Comparison of ENCODE assay signal across 15 mouse cellular contexts in genomic region chr17:78223988-78224387, GRCm38 (mm10). TPM values are rescaled to one million over a fixed set of nuclear protein-coding genes. Genes with fewer than 3 reads are reported as not detected.
A peak's percentile ranks its signal among the peaks of the same experiment; 100 is the strongest.
DNase-seq lines count a peak whose midpoint lies in the region; ATAC-seq lines count a peak whose summit lies in the region.
"Had no signal": no experiment of that assay in that cellular context is flagged by ENCODE, and none has a peak within 500 bp of the region (broad histone marks: within the 10 kb centered on the region; RNA-seq: fewer than 3 reads in every experiment).

No protein-coding gene starts in this region.

- H3K9ac ChIP-seq in kidney, embryonic 14.5 days (ENCODE audit: low read depth, low read length): no peak overlapping the region
- H3K9ac ChIP-seq in embryonic facial prominence, embryonic 14.5 days (ENCODE audit: low read depth, low read length): no peak overlapping the region
- H3K9ac ChIP-seq in hindbrain, embryonic 14.5 days: no peak overlapping the region
- 0 out of 2 replicates have a peak overlapping the region, but pooled peaks have one; percentile 10 for H3K9ac ChIP-seq in neural tube, embryonic 13.5 days
- H3K9ac ChIP-seq: heart, embryonic 15.5 days; limb, embryonic 15.5 days had no signal

- H3K36me3 ChIP-seq in kidney, embryonic 14.5 days (ENCODE audit: control insufficient read depth, insufficient read depth, low read length): no peaks in the 10 kb centered on the region
- H3K36me3 ChIP-seq in embryonic facial prominence, embryonic 14.5 days (ENCODE audit: control insufficient read depth, insufficient read depth, low read length): no peaks in the 10 kb centered on the region
- no peaks in the 10 kb centered on the region for H3K36me3 ChIP-seq in hindbrain, embryonic 14.5 days (replicated peaks; ENCODE audit: control insufficient read depth, insufficient read depth)
- no peaks in the 10 kb centered on the region for H3K36me3 ChIP-seq in neural tube, embryonic 13.5 days
- H3K36me3 ChIP-seq: heart, embryonic 15.5 days; limb, embryonic 15.5 days had no signal

- no peak for DNase-seq in kidney, adult 9 months
- peak; percentile 66 for DNase-seq in embryonic facial prominence, embryonic 14.5 days (ENCODE audit: low spot score)
- peak; percentile 53 for DNase-seq in hindbrain, embryonic 14.5 days (ENCODE audit: low spot score)
- no peak for DNase-seq in spleen, postnatal 4 days (ENCODE audit: low spot score in 2 of 2)
- no peak for DNase-seq in urinary bladder, postnatal 25 days (ENCODE audit: low spot score)
- DNase-seq: cerebellum, postnatal 25 days; gastrocnemius, postnatal 25 days; layer of hippocampus, adult 9-11 months had no signal

- no peak overlapping the region for H3K27ac ChIP-seq in kidney, embryonic 14.5 days (ENCODE audit: low read depth, low read length)
- no peak overlapping the region for H3K27ac ChIP-seq in embryonic facial prominence, embryonic 14.5 days (replicated peaks; ENCODE audit: low read depth, low read length)
- no peak overlapping the region for H3K27ac ChIP-seq in hindbrain, embryonic 14.5 days
- peak overlapping the region; percentile 64 for H3K27ac ChIP-seq in neural tube, embryonic 13.5 days (replicated peaks)
- H3K27ac ChIP-seq: heart, embryonic 15.5 days; limb, embryonic 15.5 days had no signal

- no peak overlapping the region for H3K4me2 ChIP-seq in kidney, embryonic 14.5 days (replicated peaks; ENCODE audit: low read depth, low read length)
- H3K4me2 ChIP-seq in embryonic facial prominence, embryonic 14.5 days (ENCODE audit: low read depth, low read length): no peak overlapping the region
- H3K4me2 ChIP-seq in hindbrain, embryonic 14.5 days (replicated peaks): peak overlapping the region; percentile 6; the same call in 1 of the 2 replicates
- peak overlapping the region; percentile 36 for H3K4me2 ChIP-seq in neural tube, embryonic 13.5 days
- H3K4me2 ChIP-seq: heart, embryonic 15.5 days; limb, embryonic 15.5 days had no signal

- ATAC-seq in kidney, embryonic 14.5 days (ENCODE audit: low FRiP score, low TSS enrichment): peak; percentile 58; the same call in 1 of the 2 replicates
- peak; percentile 77; the same call in 1 of the 2 replicates for ATAC-seq in embryonic facial prominence, embryonic 14.5 days (ENCODE audit: low read depth)
- ATAC-seq in hindbrain, embryonic 14.5 days (ENCODE audit: low FRiP score): peak; percentile 47; the same call in 1 of the 2 replicates
- ATAC-seq in neural tube, embryonic 13.5 days (ENCODE audit: low read depth): peak; percentile 83
- ATAC-seq: intestine, embryonic 16.5 days; lung, postnatal 0 days had no signal

- no peak overlapping the region for H3K4me3 ChIP-seq in kidney, embryonic 14.5 days (ENCODE audit: low read length)
- H3K4me3 ChIP-seq in embryonic facial prominence, embryonic 14.5 days (ENCODE audit: low read depth, low read length): no peak overlapping the region
- no peak overlapping the region for H3K4me3 ChIP-seq in hindbrain, embryonic 14.5 days (replicated peaks; ENCODE audit: low read length)
- H3K4me3 ChIP-seq in neural tube, embryonic 13.5 days: 0 out of 2 replicates have a peak overlapping the region, but pooled peaks have one; percentile 9
- H3K4me3 ChIP-seq: erythroblast, embryonic 14.5 days; heart, embryonic 15.5 days; limb, embryonic 15.5 days had no signal

- no peaks in the 10 kb centered on the region for H3K9me3 ChIP-seq in kidney, embryonic 14.5 days (ENCODE audit: control insufficient read depth, low read length)
- no peaks in the 10 kb centered on the region for H3K9me3 ChIP-seq in embryonic facial prominence, embryonic 14.5 days (ENCODE audit: control insufficient read depth, low read length)
- no peaks in the 10 kb centered on the region for H3K9me3 ChIP-seq in hindbrain, embryonic 14.5 days (ENCODE audit: control insufficient read depth, low read length)
- no peaks in the 10 kb centered on the region for H3K9me3 ChIP-seq in neural tube, embryonic 13.5 days
- H3K9me3 ChIP-seq: heart, embryonic 15.5 days; limb, embryonic 15.5 days had no signal

- 14% methylated on average over 10 of the region's 10 CpGs for WGBS in kidney, embryonic 14.5 days
- 59% methylated on average over 10 of the region's 10 CpGs for WGBS in embryonic facial prominence, embryonic 14.5 days
- 45% methylated on average over 10 of the region's 10 CpGs for WGBS in hindbrain, embryonic 14.5 days
- 10% methylated on average over 10 of the region's 10 CpGs for WGBS in neural tube, embryonic 13.5 days

- no peaks in the 10 kb centered on the region for H3K27me3 ChIP-seq in kidney, embryonic 14.5 days (ENCODE audit: control insufficient read depth, insufficient read depth, low read length)
- no peaks in the 10 kb centered on the region for H3K27me3 ChIP-seq in embryonic facial prominence, embryonic 14.5 days (replicated peaks; ENCODE audit: control insufficient read depth, insufficient read depth, low read length)
- H3K27me3 ChIP-seq in hindbrain, embryonic 14.5 days (ENCODE audit: control insufficient read depth, insufficient read depth, low read length): no peaks in the 10 kb centered on the region
- H3K27me3 ChIP-seq in neural tube, embryonic 13.5 days: no peaks in the 10 kb centered on the region
- H3K27me3 ChIP-seq: heart, embryonic 15.5 days; limb, embryonic 15.5 days had no signal

- peaks cover 25% of the 10 kb centered on the region for H3K4me1 ChIP-seq in kidney, embryonic 14.5 days (ENCODE audit: control insufficient read depth, insufficient read depth, low read length)
- H3K4me1 ChIP-seq in embryonic facial prominence, embryonic 14.5 days (ENCODE audit: control insufficient read depth, insufficient read depth, low read length): peaks cover 15% of the 10 kb centered on the region
- H3K4me1 ChIP-seq in hindbrain, embryonic 14.5 days (replicated peaks; ENCODE audit: control insufficient read depth, insufficient read depth, low read length): peaks cover 16% of the 10 kb centered on the region; the same call in 1 of the 2 replicates
- H3K4me1 ChIP-seq in neural tube, embryonic 13.5 days (replicated peaks): peaks cover 50% of the 10 kb centered on the region

RNA-seq across cellular contexts. Expression of gene Crim1, which starts 23.9 kb away (rescaled TPM):
- 6.1 and 9.4 TPM in 2 replicates for polyA plus RNA-seq in kidney, embryonic 14.5 days (2014; fragmentation: Nextera tagmentation; extraction: Ambion mirVana)
- 6.3 and 7.2 TPM in 2 replicates for polyA plus RNA-seq in embryonic facial prominence, embryonic 14.5 days (2014; fragmentation: Nextera tagmentation; extraction: Ambion mirVana)
- 17.2 and 18.7 TPM in 2 replicates for polyA plus RNA-seq in hindbrain, embryonic 14.5 days (2014; fragmentation: Nextera tagmentation; extraction: Ambion mirVana)
- polyA plus RNA-seq in neural tube, embryonic 13.5 days (2015; fragmentation: Nextera tagmentation; extraction: Ambion mirVana): 12.4 and 13.1 TPM in 2 replicates

Comparison
In these comparisons a context has a peak if more than half of its experiments do, and no peak if none do; other contexts are left out.
1. H3K4me2 ChIP-seq: peak in hindbrain, embryonic 14.5 days (single experiment) and neural tube, embryonic 13.5 days (single experiment); none in kidney, embryonic 14.5 days (single experiment) and embryonic facial prominence, embryonic 14.5 days (single experiment).
2. DNase-seq: peak in embryonic facial prominence, embryonic 14.5 days (single experiment) and hindbrain, embryonic 14.5 days (single experiment); none in kidney, adult 9 months (single experiment), spleen, postnatal 4 days (0 of 2) and urinary bladder, postnatal 25 days (single experiment).
3. Peak in every context shown above with its lines, with median percentiles within 50 percentile points of each other: ATAC-seq.